Mouse (Mus musculus): Measurements from ENCODE around the gene Pigyl.

DNA sequence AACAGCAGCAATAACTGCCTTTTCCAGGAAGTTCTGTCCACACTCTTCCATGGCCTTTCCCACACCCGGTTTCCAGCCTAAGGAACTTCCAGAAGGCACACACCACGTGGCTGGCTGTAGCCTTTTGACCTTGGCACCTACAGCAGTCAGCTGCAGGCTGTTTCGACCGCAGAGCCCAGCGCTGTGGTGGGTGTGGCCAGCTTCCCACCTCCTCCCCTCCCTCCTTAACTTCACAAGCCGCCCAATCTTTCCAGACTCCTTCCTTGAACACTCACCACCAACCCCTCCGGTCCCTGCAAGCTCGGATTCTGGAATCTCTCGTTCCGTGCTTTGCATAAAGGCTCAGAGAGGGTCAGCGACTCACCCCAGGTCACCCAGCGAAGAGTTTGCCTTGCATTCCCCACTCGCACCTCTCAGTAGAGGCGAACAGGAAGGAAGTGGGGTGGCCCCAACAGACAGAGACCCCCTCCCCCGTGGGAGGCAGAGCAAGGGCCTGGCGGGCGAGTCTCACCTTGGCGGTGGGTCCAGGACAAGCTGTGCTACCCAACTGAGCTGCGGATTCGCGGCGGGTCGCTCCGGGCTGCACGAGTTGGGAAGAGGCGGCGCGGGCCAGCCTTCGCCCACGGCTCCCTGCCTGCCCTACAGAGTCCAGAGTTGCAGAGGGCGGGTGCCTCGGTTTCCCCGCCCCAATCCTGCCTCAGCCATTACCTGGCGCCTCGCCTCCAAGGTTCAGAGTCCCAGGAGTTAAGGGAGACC lies 25.2 kb upstream of the Pigyl start:
- TF ChIP-seq ZC3H11A (IDR thresholded peaks at IDR 0.05; ENCODE audit: borderline replicate concordance, low read depth, low read length): no peak
- TF ChIP-seq CHD2 (IDR thresholded peaks at IDR 0.05; ENCODE audit: low read depth, low read length): no peak
- no peak for TF ChIP-seq ZNF384 (IDR thresholded peaks at IDR 0.05; ENCODE audit: low read depth, low read length)
- no peak for TF ChIP-seq MAFK (IDR thresholded peaks at IDR 0.05; ENCODE audit: insufficient read depth, low read depth, low read length)
- no peak for TF ChIP-seq HCFC1 (IDR thresholded peaks at IDR 0.05; ENCODE audit: borderline replicate concordance, insufficient read depth, low read length)

All from ES-E14 (cell line).